Mouse (Mus musculus) cerebral cortex, adult 2 months (tissue): ENCODE measurements around the gene Zc3hav1.

ENCODE experiments used
- WGBS: fragments of 180-500 bp; shearing (Covaris S2); methylation state at CpG from one replicate; pipeline ENCODE4 v1.1.7; 2018; 5-methylcytosine and 5-hydroxymethylcytosine counted together

Gene Zc3hav1

GRCm38 (mm10) chr6:38351930-38352329 lies 2.5 kb downstream of the Zc3hav1 start:
- 78% methylated on average over 4 of the region's 4 CpGs for WGBS

GRCm38 (mm10) chr6:38349806-38350205 lies 4.6 kb downstream of the Zc3hav1 start:
- WGBS = 87% methylated on average over 9 of the region's 9 CpGs

DNA sequence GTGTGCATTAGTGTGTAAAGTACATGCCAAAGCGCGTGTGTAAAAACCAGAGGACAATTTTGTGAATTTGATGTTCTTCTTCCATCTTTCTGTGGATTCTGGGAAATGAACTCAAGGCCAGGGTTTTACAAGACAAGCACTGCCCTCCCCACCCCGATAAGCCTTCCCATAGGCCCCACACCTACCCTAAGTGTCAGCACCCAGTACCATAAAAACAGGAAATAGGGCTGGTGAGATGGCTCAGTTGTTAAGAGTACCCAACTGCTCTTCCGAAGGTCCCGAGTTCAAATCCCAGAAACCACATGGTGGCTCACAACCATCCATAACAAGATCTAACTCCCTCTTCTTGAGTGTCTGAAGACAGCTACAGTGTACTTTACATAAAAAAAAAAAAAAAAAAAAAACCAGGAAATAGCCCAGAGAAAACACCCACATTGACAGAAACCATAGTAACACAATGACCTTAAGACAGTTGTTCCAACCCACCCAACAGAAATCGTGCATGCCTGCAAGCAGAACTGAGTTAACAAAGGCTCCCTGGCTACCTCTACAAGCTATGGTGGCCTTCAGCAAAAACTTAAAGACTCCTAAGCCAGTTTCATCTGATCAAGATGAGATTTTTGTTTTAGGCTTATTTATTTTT lies 5.5 kb downstream of the Zc3hav1 start:
- 89% methylated on average over 6 of the region's 6 CpGs for WGBS

GRCm38 (mm10) chr6:38347875-38348274 lies 6.5 kb downstream of the Zc3hav1 start:
- WGBS = 85% methylated on average over 5 of the region's 5 CpGs

GRCm38 (mm10) chr6:38345796-38346195 lies 8.6 kb downstream of the Zc3hav1 start:
- WGBS = 62% methylated on average over 7 of the region's 7 CpGs

GRCm38 (mm10) chr6:38344006-38344670 lies 10.3 kb downstream of the Zc3hav1 start:
- 88% methylated on average over 7 of the region's 7 CpGs for WGBS

GRCm38 (mm10) chr6:38343581-38343980 lies 10.8 kb downstream of the Zc3hav1 start:
- WGBS = 66% methylated on average over 3 of the region's 3 CpGs

DNA sequence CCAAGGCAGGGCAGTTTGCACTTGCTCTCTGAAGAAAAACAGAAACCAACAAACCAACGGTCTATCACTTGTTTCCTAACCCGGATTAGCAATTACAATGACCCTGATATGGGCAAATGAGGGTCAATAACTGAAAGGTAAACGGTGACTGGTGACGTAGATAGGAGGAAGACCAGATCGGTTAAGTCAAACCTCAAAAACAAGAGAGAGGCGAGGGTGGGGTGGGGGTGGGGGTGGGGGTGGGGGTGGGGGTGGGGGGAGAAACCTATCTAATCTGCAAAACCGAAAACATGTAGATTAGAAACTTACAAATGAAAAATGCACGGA lies 11.8 kb downstream of the Zc3hav1 start:
- 85% methylated on average over 8 of the region's 8 CpGs for WGBS

DNA sequence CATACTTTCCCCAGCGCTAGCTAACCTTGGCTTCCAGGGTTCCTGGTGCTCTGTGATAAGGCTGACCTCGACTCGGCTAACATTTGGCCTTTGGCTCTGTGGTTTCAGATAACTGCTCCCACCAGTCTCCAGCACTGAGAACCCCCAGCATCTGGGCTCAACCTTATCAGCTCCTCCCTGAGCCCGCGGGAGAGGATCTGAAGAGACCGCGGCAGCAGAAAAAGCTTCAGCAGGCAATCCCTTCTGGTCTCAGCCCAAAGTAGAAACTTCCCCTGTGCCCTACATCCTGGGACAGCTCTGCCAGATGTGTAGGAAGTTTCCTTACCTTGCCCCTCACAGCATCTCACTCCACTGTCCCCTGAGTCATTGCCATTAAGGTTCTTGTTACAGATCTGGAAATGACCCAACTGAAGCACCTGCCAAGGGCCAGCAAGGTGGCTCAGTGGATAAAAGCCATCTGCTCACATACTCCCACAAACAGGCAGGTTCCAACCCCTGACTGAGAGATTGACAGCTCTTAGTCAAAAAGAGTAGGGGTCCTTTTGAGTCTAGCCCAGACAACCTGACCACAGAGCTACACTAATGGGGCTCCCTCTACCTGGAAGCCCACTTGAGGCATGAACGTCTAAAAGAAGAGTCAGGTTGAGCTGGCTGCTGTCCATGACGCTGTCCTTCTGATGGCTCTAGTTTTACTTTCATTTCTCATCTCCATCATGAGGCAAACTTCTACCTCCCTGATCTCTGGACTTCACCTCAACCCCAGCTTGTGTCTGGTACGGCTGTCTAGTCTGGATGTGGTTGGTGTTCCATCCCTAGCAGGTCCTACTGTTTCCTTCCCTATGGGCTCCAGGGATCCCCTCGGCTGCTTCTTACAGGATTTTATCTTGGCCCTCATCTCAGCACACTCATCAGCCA lies 12.4 kb downstream of the Zc3hav1 start:
- 78% methylated on average over 11 of the region's 11 CpGs for WGBS

- 83% methylated on average over 2 of the region's 2 CpGs for WGBS
These were observed 15.3 kb downstream of the Zc3hav1 start for GRCm38 (mm10) chr6:38339078-38339477.

GRCm38 (mm10) chr6:38337951-38338350 lies 16.5 kb downstream of the Zc3hav1 start:
- 82% methylated on average over 6 of the region's 6 CpGs for WGBS

- 89% methylated on average over 4 of the region's 4 CpGs for WGBS
These were observed 17.2 kb downstream of the Zc3hav1 start for GRCm38 (mm10) chr6:38337166-38337705.

GRCm38 (mm10) chr6:38335264-38335663 lies 19.1 kb downstream of the Zc3hav1 start:
- 94% methylated on average over 6 of the region's 6 CpGs for WGBS

- 27% methylated on average over 4 of the region's 4 CpGs for WGBS
These were observed 27.8 kb downstream of the Zc3hav1 start for GRCm38 (mm10) chr6:38326596-38326995.

DNA sequence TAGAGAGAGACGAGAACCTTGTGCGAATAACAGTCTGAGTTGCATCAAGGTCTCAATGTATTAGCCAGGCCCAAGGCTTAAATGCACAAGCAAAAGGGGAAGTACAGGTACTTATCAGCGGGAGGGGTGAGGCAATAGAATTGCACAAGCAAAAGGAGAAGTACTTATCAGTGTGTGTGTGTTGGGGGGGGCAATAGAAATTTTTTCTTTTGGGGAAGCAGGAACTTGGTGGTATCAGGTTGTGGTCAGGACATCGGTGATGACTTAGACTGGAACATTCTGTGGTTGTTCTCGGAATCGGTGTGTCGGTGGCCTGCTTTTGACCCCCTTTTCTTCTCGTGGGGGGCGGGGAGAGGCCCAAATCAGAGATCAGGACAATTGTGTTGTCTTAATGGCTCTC lies 33.8 kb downstream of the Zc3hav1 start:
- 94% methylated on average over 9 of the region's 9 CpGs for WGBS

GRCm38 (mm10) chr6:38316050-38316449 lies 38.4 kb downstream of the Zc3hav1 start:
- 94% methylated on average over 4 of the region's 4 CpGs for WGBS

DNA sequence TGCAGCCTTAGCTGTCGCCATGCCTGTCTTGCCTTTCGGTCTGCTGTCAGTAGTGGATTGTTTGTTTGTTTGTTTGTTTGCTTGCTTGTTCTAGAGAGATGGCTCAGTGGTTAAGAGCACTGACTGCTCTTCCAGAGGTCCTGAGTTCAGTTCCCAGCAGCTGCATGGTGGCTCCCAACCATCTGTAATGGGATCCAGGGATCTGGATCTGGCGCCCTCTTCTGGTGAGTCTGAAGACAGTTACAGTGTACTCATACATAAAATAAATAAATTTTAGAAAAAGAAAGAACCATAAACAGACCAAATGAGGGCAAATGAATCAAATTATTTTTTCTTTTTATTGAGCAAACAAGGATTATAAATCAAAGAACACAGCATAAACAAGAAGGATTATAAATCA lies 49.4 kb downstream of the Zc3hav1 start:
- WGBS = 78% methylated on average over 3 of the region's 3 CpGs

DNA sequence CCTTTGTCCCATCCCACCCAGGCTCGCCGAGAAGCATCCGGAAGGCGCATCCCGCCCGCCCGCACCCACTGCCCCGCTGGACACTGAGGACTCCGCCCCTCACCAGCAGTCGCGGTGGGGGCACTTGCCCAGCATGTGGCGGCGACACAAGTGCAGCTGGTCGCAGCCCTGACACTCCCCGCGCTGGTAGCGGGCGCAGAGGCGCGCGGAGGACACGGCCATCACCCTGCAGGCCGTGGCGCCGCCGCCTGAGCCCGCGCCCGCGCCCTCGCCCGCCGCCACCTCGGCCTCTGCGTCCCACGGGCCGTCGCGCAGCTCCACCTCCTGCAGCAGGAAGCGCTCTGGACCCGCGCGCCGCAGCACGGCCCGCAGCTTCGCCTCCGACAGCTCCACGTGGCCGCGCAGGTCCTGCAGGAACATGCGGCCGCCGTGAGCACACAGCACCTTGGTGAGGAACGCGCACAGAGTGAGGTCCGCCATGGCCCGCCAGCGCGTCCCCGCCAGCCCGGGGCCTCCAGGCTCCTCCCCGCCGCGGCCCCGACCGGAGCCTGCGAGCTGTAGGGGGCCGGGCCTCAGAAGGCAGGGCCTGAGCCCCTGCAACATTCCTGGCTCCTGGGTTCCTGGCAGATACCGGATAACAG lies 55.5 kb downstream of the Zc3hav1 start, which contains the start of gene Zc3hav1l:
Gene Zc3hav1l (minus strand): TSS at position 499 of the 641 bp plus-strand sequence.
- under 1% methylated on average over 68 of the region's 70 CpGs for WGBS

GRCm38 (mm10) chr6:38298246-38298635 lies 56.2 kb downstream of the Zc3hav1 start:
- WGBS = 3% methylated on average over 10 of the region's 10 CpGs

DNA sequence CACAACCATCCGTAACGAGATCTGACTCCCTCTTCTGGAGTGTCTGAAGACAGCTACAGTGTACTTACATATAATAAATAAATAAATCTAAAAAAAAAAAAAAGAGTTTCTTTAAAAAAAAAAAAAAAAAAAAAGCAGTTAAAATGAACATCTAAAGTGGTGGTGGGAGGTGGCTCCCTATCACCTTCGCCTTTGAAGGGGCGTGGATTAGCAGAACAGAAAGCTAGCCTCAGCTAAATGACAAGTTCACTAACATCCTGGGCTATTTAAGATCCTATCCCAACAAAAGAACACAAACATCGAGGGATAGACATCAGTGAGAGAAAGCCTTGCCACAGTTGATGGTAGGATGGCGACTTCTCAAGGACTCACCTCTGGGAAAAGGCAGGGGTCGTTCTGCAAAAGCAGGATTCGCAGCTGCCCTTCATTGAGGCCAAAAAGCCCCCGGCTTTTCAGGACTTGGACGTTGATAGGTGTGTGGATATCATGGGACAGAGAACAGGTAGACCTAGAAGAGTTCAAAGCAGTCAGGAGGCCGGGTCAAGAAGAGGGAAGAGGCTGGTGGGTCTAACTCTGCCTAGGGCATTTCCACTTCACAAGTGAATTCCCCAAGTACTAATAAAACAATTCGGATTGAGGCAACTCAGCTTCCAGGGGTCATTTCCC lies 56.7 kb downstream of the Zc3hav1 start:
- WGBS = 52% methylated on average over 12 of the region's 12 CpGs

- WGBS = 91% methylated on average over 3 of the region's 3 CpGs
These were observed 60.7 kb downstream of the Zc3hav1 start for GRCm38 (mm10) chr6:38293708-38294107.
